22 mouse cellular contexts compared by ENCODE assay signal in the genomic region with DNA sequence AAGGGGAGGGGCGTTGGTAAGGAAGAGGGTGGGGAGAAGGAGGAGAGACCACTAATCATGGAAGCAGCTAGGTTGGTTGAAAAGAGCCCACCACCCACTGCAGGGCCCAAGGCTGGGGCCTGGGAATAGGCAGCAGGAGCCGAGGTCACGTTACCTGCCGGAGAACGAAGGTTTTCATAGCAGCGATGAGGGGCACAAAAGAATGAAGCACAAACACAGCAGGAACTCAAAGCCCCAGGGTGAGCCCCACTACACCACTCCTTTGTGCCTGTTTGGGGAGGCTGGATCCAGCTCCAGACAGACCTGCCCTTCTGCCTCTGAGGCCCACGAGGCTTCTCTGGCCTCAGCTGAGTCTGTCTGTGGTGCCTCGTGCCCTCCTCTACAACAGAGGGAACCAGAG. TPM values are rescaled to one million over a fixed set of nuclear protein-coding genes. Genes with fewer than 3 reads are reported as not detected.
DNase-seq lines count a peak whose midpoint lies in the region; ATAC-seq lines count a peak whose summit lies in the region.
"Had no signal": no experiment of that assay in that cellular context is flagged by ENCODE, and none has a peak within 500 bp of the region (broad histone marks: within the 10 kb centered on the region; RNA-seq: fewer than 3 reads in every experiment).

No protein-coding gene starts in this region.

- peaks cover 8% of the 10 kb centered on the region for H3K36me3 ChIP-seq in midbrain, embryonic 11.5 days (ENCODE audit: control insufficient read depth, insufficient read depth, low read length)
- H3K36me3 ChIP-seq in midbrain, embryonic 15.5 days (replicated peaks): peaks cover 50% of the 10 kb centered on the region
- H3K36me3 ChIP-seq in limb, embryonic 10.5 days: peaks cover 16% of the 10 kb centered on the region
- peaks cover 9% of the 10 kb centered on the region for H3K36me3 ChIP-seq in forebrain, embryonic 16.5 days (ENCODE audit: control insufficient read depth, insufficient read depth)

- H3K4me2 ChIP-seq in midbrain, embryonic 11.5 days: no peak overlapping the region
- H3K4me2 ChIP-seq in midbrain, embryonic 15.5 days: no peak overlapping the region
- no peak overlapping the region for H3K4me2 ChIP-seq in forebrain, embryonic 16.5 days (ENCODE audit: low read length)
- H3K4me2 ChIP-seq: embryonic facial prominence, embryonic 13.5 days; forebrain, embryonic 12.5 days; forebrain, embryonic 15.5 days; heart, embryonic 12.5 days; hindbrain, embryonic 12.5 days; intestine, embryonic 15.5 days had no signal

- no peak overlapping the region for H3K9ac ChIP-seq in midbrain, embryonic 11.5 days (ENCODE audit: low read length)
- H3K9ac ChIP-seq in midbrain, embryonic 15.5 days: no peak overlapping the region
- H3K9ac ChIP-seq in forebrain, embryonic 16.5 days (replicated peaks; ENCODE audit: low read depth, low read length): no peak overlapping the region
- H3K9ac ChIP-seq: embryonic facial prominence, embryonic 13.5 days; forebrain, embryonic 12.5 days; forebrain, embryonic 15.5 days; heart, embryonic 12.5 days; hindbrain, embryonic 12.5 days; intestine, embryonic 15.5 days had no signal

- H3K27me3 ChIP-seq in midbrain, embryonic 11.5 days (ENCODE audit: control insufficient read depth, insufficient read depth, low read length): no peaks in the 10 kb centered on the region
- no peaks in the 10 kb centered on the region for H3K27me3 ChIP-seq in midbrain, embryonic 15.5 days (replicated peaks)
- H3K27me3 ChIP-seq in limb, embryonic 10.5 days (ENCODE audit: low read depth, poor library complexity, severe bottlenecking): no peaks in the 10 kb centered on the region
- H3K27me3 ChIP-seq in forebrain, embryonic 16.5 days (replicated peaks; ENCODE audit: control insufficient read depth, insufficient read depth, low read length): no peaks in the 10 kb centered on the region
- H3K27me3 ChIP-seq: embryonic facial prominence, embryonic 13.5 days; forebrain, embryonic 12.5 days; forebrain, embryonic 15.5 days; heart, embryonic 12.5 days; hindbrain, embryonic 12.5 days; intestine, embryonic 15.5 days had no signal

- no peaks in the 10 kb centered on the region for H3K4me1 ChIP-seq in midbrain, embryonic 11.5 days (ENCODE audit: control insufficient read depth, insufficient read depth, low read length)
- no peaks in the 10 kb centered on the region for H3K4me1 ChIP-seq in midbrain, embryonic 15.5 days
- H3K4me1 ChIP-seq in limb, embryonic 10.5 days: no peaks in the 10 kb centered on the region
- no peaks in the 10 kb centered on the region for H3K4me1 ChIP-seq in forebrain, embryonic 16.5 days (replicated peaks; ENCODE audit: control insufficient read depth, insufficient read depth, low read length)
- H3K4me1 ChIP-seq: embryonic facial prominence, embryonic 13.5 days; forebrain, embryonic 12.5 days; forebrain, embryonic 15.5 days; hindbrain, embryonic 12.5 days; intestine, embryonic 15.5 days had no signal

- H3K4me3 ChIP-seq in midbrain, embryonic 11.5 days (ENCODE audit: low read depth, low read length): no peak overlapping the region
- no peak overlapping the region for H3K4me3 ChIP-seq in midbrain, embryonic 15.5 days
- no peak overlapping the region for H3K4me3 ChIP-seq in limb, embryonic 10.5 days
- no peak overlapping the region for H3K4me3 ChIP-seq in forebrain, embryonic 16.5 days (replicated peaks; ENCODE audit: low read length)
- H3K4me3 ChIP-seq: embryonic facial prominence, embryonic 13.5 days; erythroblast, embryonic 14.5 days; forebrain, embryonic 12.5 days; forebrain, embryonic 15.5 days; heart, embryonic 12.5 days; hindbrain, embryonic 12.5 days; intestine, embryonic 15.5 days had no signal

- no peak for ATAC-seq in midbrain, embryonic 11.5 days (ENCODE audit: low FRiP score)
- no peak for ATAC-seq in midbrain, embryonic 15.5 days (replicated peaks)
- no peak for ATAC-seq in forebrain, embryonic 16.5 days
- ATAC-seq: forebrain, embryonic 15.5 days; hindbrain, embryonic 16.5 days; intestine, embryonic 15.5 days had no signal

- H3K27ac ChIP-seq in midbrain, embryonic 11.5 days (ENCODE audit: low read depth, low read length): no peak overlapping the region
- H3K27ac ChIP-seq in midbrain, embryonic 15.5 days: no peak overlapping the region
- 0 out of 2 replicates have a peak overlapping the region, but pooled peaks have one; percentile 12 for H3K27ac ChIP-seq in limb, embryonic 10.5 days
- H3K27ac ChIP-seq in forebrain, embryonic 16.5 days (ENCODE audit: low read length): no peak overlapping the region
- H3K27ac ChIP-seq: embryonic facial prominence, embryonic 13.5 days; forebrain, embryonic 12.5 days; forebrain, embryonic 15.5 days; hindbrain, embryonic 12.5 days; intestine, embryonic 15.5 days had no signal

- WGBS in midbrain, embryonic 11.5 days: 76% methylated on average over 8 of the region's 8 CpGs
- WGBS in midbrain, embryonic 15.5 days: 70% methylated on average over 8 of the region's 8 CpGs
- 88% methylated on average over 8 of the region's 8 CpGs for WGBS in limb, embryonic 10.5 days
- 70% methylated on average over 8 of the region's 8 CpGs for WGBS in forebrain, embryonic 16.5 days

- DNase-seq in midbrain, embryonic 11.5 days (ENCODE audit: low spot score, missing footprints): peak; percentile 69
- DNase-seq in R1 (ENCODE audit: low read depth, low spot score): peak; percentile 49
- no peak for DNase-seq in limb, embryonic 10.5 days (ENCODE audit: low spot score)
- no peak for DNase-seq in cerebellum, postnatal 4 days (ENCODE audit: low spot score in 2 of 2)
- DNase-seq: adrenal gland, postnatal 10 days; adrenal gland, postnatal 36 days; cerebellum, adult 18-20 months; cerebellum, adult 9-10 months; cerebellum, postnatal 14 days; gastrocnemius, postnatal 10 days; gastrocnemius, postnatal 36 days; kidney, adult 11 months had no signal

- no peaks in the 10 kb centered on the region for H3K9me3 ChIP-seq in midbrain, embryonic 11.5 days (ENCODE audit: control insufficient read depth, low read length)
- no peaks in the 10 kb centered on the region for H3K9me3 ChIP-seq in midbrain, embryonic 15.5 days
- no peaks in the 10 kb centered on the region for H3K9me3 ChIP-seq in limb, embryonic 10.5 days (replicated peaks)
- no peaks in the 10 kb centered on the region for H3K9me3 ChIP-seq in forebrain, embryonic 16.5 days (ENCODE audit: control insufficient read depth, low read length)
- H3K9me3 ChIP-seq: embryonic facial prominence, embryonic 13.5 days; forebrain, embryonic 12.5 days; forebrain, embryonic 15.5 days; heart, embryonic 12.5 days; hindbrain, embryonic 12.5 days; intestine, embryonic 15.5 days had no signal

RNA-seq across cellular contexts. Expression of a gene that starts 21.8 kb away (rescaled TPM):
- not detected in 2 replicates for polyA plus RNA-seq in midbrain, embryonic 11.5 days (2014; fragmentation: Nextera tagmentation; extraction: Ambion mirVana)
- polyA plus RNA-seq in midbrain, embryonic 15.5 days (2015; fragmentation: Nextera tagmentation; extraction: Ambion mirVana): 0.05 and 0.41 TPM in 2 replicates
- 0.44 and 0.49 TPM in 2 replicates for polyA plus RNA-seq in limb, embryonic 10.5 days (2016; fragmentation: Nextera tagmentation; extraction: Ambion mirVana)
- polyA plus RNA-seq in forebrain, embryonic 16.5 days (2015; fragmentation: Nextera tagmentation; extraction: Ambion mirVana): not detected in 2 replicates
- polyA plus RNA-seq: erythroblast, embryonic 14.5 days; forebrain, embryonic 15.5 days had no signal

RNA-seq across cellular contexts. Expression of a gene that starts 43.9 kb away (rescaled TPM):
- polyA plus RNA-seq in midbrain, embryonic 11.5 days (2014; fragmentation: Nextera tagmentation; extraction: Ambion mirVana): 16.9 and 17.3 TPM in 2 replicates
- polyA plus RNA-seq in midbrain, embryonic 15.5 days (2015; fragmentation: Nextera tagmentation; extraction: Ambion mirVana): 65.4 and 69.3 TPM in 2 replicates
- polyA plus RNA-seq in limb, embryonic 10.5 days (2016; fragmentation: Nextera tagmentation; extraction: Ambion mirVana): 8.4 and 10.9 TPM in 2 replicates
- 49.3 and 59.4 TPM in 2 replicates for polyA plus RNA-seq in forebrain, embryonic 16.5 days (2015; fragmentation: Nextera tagmentation; extraction: Ambion mirVana)

RNA-seq across cellular contexts. Expression of a gene that starts 57.6 kb away (rescaled TPM):
- 4.0 and 4.5 TPM in 2 replicates for polyA plus RNA-seq in midbrain, embryonic 11.5 days (2014; fragmentation: Nextera tagmentation; extraction: Ambion mirVana)
- polyA plus RNA-seq in midbrain, embryonic 15.5 days (2015; fragmentation: Nextera tagmentation; extraction: Ambion mirVana): 3.3 and 4.2 TPM in 2 replicates
- polyA plus RNA-seq in limb, embryonic 10.5 days (2016; fragmentation: Nextera tagmentation; extraction: Ambion mirVana): 2.0 and 2.6 TPM in 2 replicates
- polyA plus RNA-seq in forebrain, embryonic 16.5 days (2015; fragmentation: Nextera tagmentation; extraction: Ambion mirVana): 1.7 and 1.9 TPM in 2 replicates

Comparison
In these comparisons a context has a peak if more than half of its experiments do, and no peak if none do; other contexts are left out.
1. DNase-seq: peak in midbrain, embryonic 11.5 days (single experiment) and R1 (single experiment); none in limb, embryonic 10.5 days (single experiment) and cerebellum, postnatal 4 days (0 of 2).